Mouse (Mus musculus) forebrain, embryonic 13.5 days (tissue): ENCODE measurements around the gene Pibf1. TPM values are rescaled to one million over a fixed set of nuclear protein-coding genes. Genes with fewer than 3 reads are reported as not detected.

Experiments
- ATAC-seq: fragments of 200-750 bp; cut with Nextera tagmentation; 2 replicates; pipeline ENCODE4 v1.8.0; 2017
- H3K27ac ChIP-seq: fragments of 300-500 bp; sonication (generic); 2 replicates; pipeline ENCODE4 v1.5.1; 2015; ENCODE audit warnings: inconsistent platforms, mild to moderate bottlenecking, moderate library complexity
- H3K27me3 ChIP-seq: fragments of 300-500 bp; sonication (generic); 2 replicates; pipeline ENCODE4 v1.6.1; 2015; ENCODE audit warnings: mild to moderate bottlenecking, inconsistent platforms
- H3K36me3 ChIP-seq: fragments of 300-500 bp; sonication (generic); 2 replicates; pipeline ENCODE4 v1.6.1; 2015; ENCODE audit warnings: mild to moderate bottlenecking, inconsistent platforms; ENCODE audit not compliant: poor library complexity, severe bottlenecking
- H3K4me1 ChIP-seq: fragments of 300-500 bp; sonication (generic); 2 replicates; pipeline ENCODE4 v1.6.1; 2015; ENCODE audit warnings: inconsistent platforms
- H3K4me2 ChIP-seq: fragments of 300-500 bp; sonication (generic); 2 replicates; pipeline ENCODE4 v1.6.1; 2015; ENCODE audit warnings: inconsistent platforms, mild to moderate bottlenecking, moderate library complexity
- H3K4me3 ChIP-seq: fragments of 300-500 bp; sonication (generic); 2 replicates; pipeline ENCODE4 v1.5.1; 2015; ENCODE audit warnings: mild to moderate bottlenecking, inconsistent platforms
- H3K9ac ChIP-seq: fragments of 300-500 bp; sonication (generic); 2 replicates; pipeline ENCODE4 v1.6.1; 2015; ENCODE audit warnings: mild to moderate bottlenecking, inconsistent platforms
- H3K9me3 ChIP-seq: fragments of 300-500 bp; sonication (generic); replicated peaks from 2 replicates; pipeline ENCODE4 v1.6.1; 2016; ENCODE audit warnings: inconsistent platforms
- WGBS: fragments of 180-500 bp; shearing (Covaris S2); methylation state at CpG from one replicate; pipeline ENCODE4 v1.1.7; 2015; 5-methylcytosine and 5-hydroxymethylcytosine counted together
- polyA plus RNA-seq: library from polyadenylated mRNA; unstranded; fragments of >200 nt; fragmentation: Nextera tagmentation; extraction: Ambion mirVana; gene quantifications from 2 replicates; pipeline ENCODE4 v1.2.1, GENCODE M21; 2015

Gene Pibf1
- polyA plus RNA-seq, result 21.2 and 21.6 TPM in 2 replicates

GRCm38 (mm10) chr14:99099267-99099966 is at the start of gene Pibf1, which contains the start of gene Dis3:
TSS of gene Pibf1 (plus strand) at chr14:99099424.
TSS of gene Dis3 (minus strand) at chr14:99099770.
- peaks cover 18% of the 10 kb centered on the region for H3K4me1 ChIP-seq
- WGBS, result under 1% methylated on average over 72 of the region's 73 CpGs
- H3K9ac ChIP-seq, result peak within 1 kb of the TSS; percentile 95
- no peaks in the 10 kb centered on the region for H3K27me3 ChIP-seq
- H3K27ac ChIP-seq, result peak within 1 kb of the TSS; percentile 70
- H3K9me3 ChIP-seq, result no peaks in the 10 kb centered on the region
- peak within 1 kb of the TSS; percentile 97 for H3K4me3 ChIP-seq
- H3K36me3 ChIP-seq, result peaks cover 49% of the 10 kb centered on the region
- H3K4me2 ChIP-seq, result peak within 1 kb of the TSS; percentile 83
- ATAC-seq, result peak; percentile 100

- Histone ChIP-seq H3K27me3 (no peaks in the 10 kb centered on the region), H3K27ac (no peak overlapping the region), H3K36me3 (peaks cover 44% of the 10 kb centered on the region), H3K4me2 (no peak overlapping the region), H3K9me3 (no peaks in the 10 kb centered on the region), H3K4me1 (no peaks in the 10 kb centered on the region), H3K9ac (no peak overlapping the region), H3K4me3 (no peak overlapping the region)
- ATAC-seq, result 0 out of 2 replicates have a peak, but pooled peaks have one; percentile 51
- WGBS, result 86% methylated on average over 7 of the region's 7 CpGs
Measured at GRCm38 (mm10) chr14:99058959-99059586, 40.2 kb upstream of the Pibf1 start.

- H3K9ac ChIP-seq, result no peak overlapping the region
- peak; percentile 65 for ATAC-seq
Measured at GRCm38 (mm10) chr14:99060616-99061015, 38.6 kb upstream of the Pibf1 start.

GRCm38 (mm10) chr14:99063091-99063490 is 36.1 kb upstream of the Pibf1 start:
- peaks cover 49% of the 10 kb centered on the region for H3K36me3 ChIP-seq
- ATAC-seq, result no peak

More at GRCm38 (mm10) chr14:99060616-99061015, 38.6 kb upstream of the Pibf1 start:
- Histone ChIP-seq H3K4me3 (no peak overlapping the region), H3K9me3 (no peaks in the 10 kb centered on the region), H3K27me3 (no peaks in the 10 kb centered on the region), H3K4me2 (no peak overlapping the region), H3K4me1 (no peaks in the 10 kb centered on the region), H3K27ac (no peak overlapping the region), H3K36me3 (peaks cover 52% of the 10 kb centered on the region)
- 85% methylated on average over 12 of the region's 12 CpGs for WGBS

GRCm38 (mm10) chr14:99071146-99071545 is 28.1 kb upstream of the Pibf1 start:
- H3K27me3 ChIP-seq, result no peaks in the 10 kb centered on the region
- WGBS, result 88% methylated on average over 4 of the region's 4 CpGs
- H3K4me1 ChIP-seq, result no peaks in the 10 kb centered on the region
- H3K27ac ChIP-seq, result no peak overlapping the region
- no peak overlapping the region for H3K9ac ChIP-seq
- no peak for ATAC-seq
- no peak overlapping the region for H3K4me3 ChIP-seq
- H3K4me2 ChIP-seq, result no peak overlapping the region
- no peaks in the 10 kb centered on the region for H3K9me3 ChIP-seq
- H3K36me3 ChIP-seq, result peaks cover 56% of the 10 kb centered on the region

More at GRCm38 (mm10) chr14:99063091-99063490, 36.1 kb upstream of the Pibf1 start:
- Histone ChIP-seq H3K4me3 (no peak overlapping the region), H3K27ac (no peak overlapping the region), H3K27me3 (no peaks in the 10 kb centered on the region), H3K4me1 (no peaks in the 10 kb centered on the region), H3K4me2 (no peak overlapping the region), H3K9me3 (no peaks in the 10 kb centered on the region), H3K9ac (no peak overlapping the region)
- 97% methylated on average over 2 of the region's 2 CpGs for WGBS

GRCm38 (mm10) chr14:99088947-99089346 is 10.3 kb upstream of the Pibf1 start:
- no peaks in the 10 kb centered on the region for H3K9me3 ChIP-seq
- ATAC-seq, result no peak
- no peaks in the 10 kb centered on the region for H3K4me1 ChIP-seq
- 92% methylated on average over 7 of the region's 7 CpGs for WGBS
- H3K36me3 ChIP-seq, result peaks cover 74% of the 10 kb centered on the region
- H3K27ac ChIP-seq, result no peak overlapping the region
- no peak overlapping the region for H3K9ac ChIP-seq
- H3K27me3 ChIP-seq, result no peaks in the 10 kb centered on the region
- no peak overlapping the region for H3K4me2 ChIP-seq
- H3K4me3 ChIP-seq, result no peak overlapping the region

GRCm38 (mm10) chr14:99099967-99100587 is 853 bp downstream of the Pibf1 start:
- Histone ChIP-seq H3K27me3 (no peaks in the 10 kb centered on the region), H3K27ac (no peak overlapping the region), H3K9ac (peak overlapping the region; percentile 71), H3K4me2 (peak overlapping the region; percentile 64), H3K9me3 (no peaks in the 10 kb centered on the region), H3K4me3 (peak overlapping the region; percentile 97), H3K4me1 (peaks cover 18% of the 10 kb centered on the region), H3K36me3 (peaks cover 53% of the 10 kb centered on the region)
- WGBS, result 8% methylated on average over 20 of the region's 20 CpGs
- ATAC-seq, result no peak

- H3K4me3 ChIP-seq, result no peak overlapping the region
- no peak overlapping the region for H3K4me2 ChIP-seq
- H3K27ac ChIP-seq, result no peak overlapping the region
- H3K36me3 ChIP-seq, result peaks cover 53% of the 10 kb centered on the region
- H3K27me3 ChIP-seq, result no peaks in the 10 kb centered on the region
- ATAC-seq, result no peak
- no peaks in the 10 kb centered on the region for H3K9me3 ChIP-seq
- H3K9ac ChIP-seq, result no peak overlapping the region
- peaks cover 18% of the 10 kb centered on the region for H3K4me1 ChIP-seq
- WGBS, result 91% methylated on average over 4 of the region's 4 CpGs
Measured at GRCm38 (mm10) chr14:99103050-99103449, 3.8 kb downstream of the Pibf1 start.

GRCm38 (mm10) chr14:99104542-99105123 is 5.4 kb downstream of the Pibf1 start:
- Histone ChIP-seq H3K36me3 (peaks cover 67% of the 10 kb centered on the region), H3K4me2 (no peak overlapping the region), H3K27ac (no peak overlapping the region), H3K4me3 (no peak overlapping the region), H3K4me1 (peaks cover 10% of the 10 kb centered on the region), H3K9me3 (no peaks in the 10 kb centered on the region), H3K9ac (no peak overlapping the region), H3K27me3 (no peaks in the 10 kb centered on the region)
- WGBS, result 94% methylated on average over 6 of the region's 6 CpGs
- ATAC-seq, result no peak

- no peak overlapping the region for H3K4me2 ChIP-seq
- 0 out of 2 replicates have a peak, but pooled peaks cover 2% of the 10 kb centered on the region for H3K4me1 ChIP-seq
- H3K27me3 ChIP-seq, result no peaks in the 10 kb centered on the region
- no peak overlapping the region for H3K4me3 ChIP-seq
- H3K36me3 ChIP-seq, result peaks cover 84% of the 10 kb centered on the region
- no peak for ATAC-seq
- H3K9ac ChIP-seq, result no peak overlapping the region
- no peaks in the 10 kb centered on the region for H3K9me3 ChIP-seq
- WGBS, result 94% methylated on average over 2 of the region's 2 CpGs
- no peak overlapping the region for H3K27ac ChIP-seq
Measured at GRCm38 (mm10) chr14:99106671-99107070, 7.4 kb downstream of the Pibf1 start.

- H3K9ac ChIP-seq, result no peak overlapping the region
- WGBS, result 87% methylated on average over 2 of the region's 2 CpGs
- no peaks in the 10 kb centered on the region for H3K9me3 ChIP-seq
- H3K4me1 ChIP-seq, result no peaks in the 10 kb centered on the region
- no peak overlapping the region for H3K4me3 ChIP-seq
- ATAC-seq, result no peak
- no peaks in the 10 kb centered on the region for H3K27me3 ChIP-seq
- peaks cover 85% of the 10 kb centered on the region for H3K36me3 ChIP-seq
- H3K4me2 ChIP-seq, result no peak overlapping the region
- no peak overlapping the region for H3K27ac ChIP-seq
Measured at GRCm38 (mm10) chr14:99107631-99108187, 8.5 kb downstream of the Pibf1 start.
